In the genomic region with DNA sequence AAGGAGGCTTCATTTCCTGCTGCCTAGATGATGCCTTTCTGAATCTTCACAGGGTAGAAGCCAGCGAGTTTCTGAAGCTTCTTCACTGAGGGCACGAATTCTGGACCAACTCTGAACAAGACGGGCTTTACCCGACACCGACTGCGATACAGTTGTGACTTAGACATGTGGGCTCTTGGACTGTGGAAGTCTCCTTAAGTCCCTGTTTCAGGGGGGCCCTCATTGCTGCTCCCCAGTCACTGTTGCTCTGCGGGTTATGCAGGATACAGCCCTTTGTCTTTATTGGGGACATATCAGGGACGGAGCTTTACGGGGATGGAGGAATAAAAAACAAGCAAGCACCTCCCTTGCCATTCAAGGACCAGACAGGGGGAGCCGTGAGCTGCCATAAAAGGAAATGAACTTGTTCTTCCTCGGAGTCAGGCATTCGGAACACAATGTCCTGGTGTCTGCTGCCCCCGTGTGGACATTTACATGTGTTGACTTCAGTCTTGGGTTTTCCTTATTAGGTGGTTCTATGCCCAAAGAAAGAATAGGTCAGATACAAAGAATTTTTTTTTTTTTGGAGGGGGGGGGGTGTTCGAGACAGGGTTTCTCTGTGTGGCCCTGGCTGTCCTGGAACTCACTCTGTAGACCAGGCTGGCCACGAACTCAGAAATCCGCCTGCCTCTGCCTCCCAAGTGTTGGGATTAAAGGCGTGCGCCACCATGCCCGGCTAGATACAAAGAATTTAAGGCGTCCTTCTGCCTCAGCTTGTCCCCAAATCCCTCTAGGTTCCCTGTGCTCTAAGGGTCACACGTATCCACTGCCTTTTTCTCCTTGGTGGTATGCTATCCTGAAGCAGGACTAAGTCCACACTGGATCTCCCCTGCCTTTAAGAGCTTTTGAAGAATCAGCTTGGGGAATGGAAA, we compare ENCODE assay signal across 7 mouse cellular contexts. TPM values are rescaled to one million over a fixed set of nuclear protein-coding genes. Genes with fewer than 3 reads are reported as not detected.
DNase-seq lines count a peak whose midpoint lies in the region; ATAC-seq lines count a peak whose summit lies in the region.

No protein-coding gene starts in this region.

- no peaks in the 10 kb centered on the region for H3K9me3 ChIP-seq in limb, embryonic 10.5 days (replicated peaks)
- H3K9me3 ChIP-seq in midbrain, embryonic 13.5 days, result no peaks in the 10 kb centered on the region

- peak overlapping the region; percentile 47 for H3K4me3 ChIP-seq in limb, embryonic 10.5 days
- H3K4me3 ChIP-seq in midbrain, embryonic 13.5 days (replicated peaks), result peak overlapping the region; percentile 39

- WGBS in limb, embryonic 10.5 days, result 28% methylated on average over 21 of the region's 21 CpGs
- WGBS in midbrain, embryonic 13.5 days, result 24% methylated on average over 21 of the region's 21 CpGs

- H3K9ac ChIP-seq in midbrain, embryonic 13.5 days (replicated peaks), result peak overlapping the region; percentile 69

- H3K36me3 ChIP-seq in limb, embryonic 10.5 days, result no peaks in the 10 kb centered on the region
- H3K36me3 ChIP-seq in midbrain, embryonic 13.5 days, result no peaks in the 10 kb centered on the region

- H3K27me3 ChIP-seq in limb, embryonic 10.5 days (ENCODE audit: low read depth, poor library complexity, severe bottlenecking), result no peaks in the 10 kb centered on the region
- peaks cover 4% of the 10 kb centered on the region; the same call in 1 of the 2 replicates for H3K27me3 ChIP-seq in midbrain, embryonic 13.5 days

- peak overlapping the region; percentile 81 for H3K27ac ChIP-seq in limb, embryonic 10.5 days
- H3K27ac ChIP-seq in midbrain, embryonic 13.5 days, result no peak overlapping the region

- ATAC-seq in granulocyte monocyte progenitor cell, adult 5-6 weeks (replicated peaks; ENCODE audit: poor library complexity, severe bottlenecking), result peak; percentile 98
- peak; percentile 91 for ATAC-seq in midbrain, embryonic 13.5 days

- H3K4me2 ChIP-seq in midbrain, embryonic 13.5 days (replicated peaks), result peak overlapping the region; percentile 64

- peaks cover 3% of the 10 kb centered on the region; the same call in 1 of the 2 replicates for H3K4me1 ChIP-seq in limb, embryonic 10.5 days
- no peaks in the 10 kb centered on the region; the same call in 1 of the 2 replicates for H3K4me1 ChIP-seq in midbrain, embryonic 13.5 days (replicated peaks)

- DNase-seq in adrenal gland, adult 8-10 months, result peak; percentile 85
- peak; percentile 84 for DNase-seq in embryo, embryonic 9.5 days (ENCODE audit: extremely low spot score)
- DNase-seq in kidney, adult 11 months, result peak; percentile 80
- DNase-seq in limb, embryonic 10.5 days (ENCODE audit: low spot score), result peak; percentile 91
- peak; percentile 70 for DNase-seq in spleen, adult 12 weeks (ENCODE audit: low spot score)

RNA-seq across cellular contexts. Expression of gene Frrs1, which starts 23.2 kb away (rescaled TPM):
- 10 to 100 TPM in 2 of 4 experiments, 1 to 10 TPM in 2; 6.2 to 25.3 (median 16.2) TPM for total RNA-seq in adrenal gland, adult 8-10 months (2022)
- total RNA-seq in granulocyte monocyte progenitor cell, adult 5-6 weeks (2014; fragmentation: Nextera tagmentation), result 77.3 and 86.5 TPM in 2 replicates
- total RNA-seq in granulocyte monocyte progenitor cell, adult 5-6 weeks (2017), result 40.2 and 56.2 TPM in 2 replicates
- polyA plus RNA-seq in limb, embryonic 10.5 days (2016; fragmentation: Nextera tagmentation; extraction: Ambion mirVana), result 12.7 and 14.3 TPM in 2 replicates
- 2.6 and 3.6 TPM in 2 replicates for polyA plus RNA-seq in midbrain, embryonic 13.5 days (2015; fragmentation: Nextera tagmentation; extraction: Ambion mirVana)

RNA-seq across cellular contexts. Expression of gene Agl, which starts 28.1 kb away (rescaled TPM):
- total RNA-seq in adrenal gland, adult 8-10 months (2022), result 10 to 100 TPM; 49.9 to 75.6 (median 62.3) TPM
- total RNA-seq in granulocyte monocyte progenitor cell, adult 5-6 weeks (2014; fragmentation: Nextera tagmentation), result 21.0 and 26.1 TPM in 2 replicates
- total RNA-seq in granulocyte monocyte progenitor cell, adult 5-6 weeks (2017), result 11.1 and 12.5 TPM in 2 replicates
- polyA plus RNA-seq in limb, embryonic 10.5 days (2016; fragmentation: Nextera tagmentation; extraction: Ambion mirVana), result 6.4 and 7.3 TPM in 2 replicates
- polyA plus RNA-seq in midbrain, embryonic 13.5 days (2015; fragmentation: Nextera tagmentation; extraction: Ambion mirVana), result 15.3 and 17.2 TPM in 2 replicates
